Comparison of ENCODE assay signal across 20 mouse cellular contexts in the genomic region with DNA sequence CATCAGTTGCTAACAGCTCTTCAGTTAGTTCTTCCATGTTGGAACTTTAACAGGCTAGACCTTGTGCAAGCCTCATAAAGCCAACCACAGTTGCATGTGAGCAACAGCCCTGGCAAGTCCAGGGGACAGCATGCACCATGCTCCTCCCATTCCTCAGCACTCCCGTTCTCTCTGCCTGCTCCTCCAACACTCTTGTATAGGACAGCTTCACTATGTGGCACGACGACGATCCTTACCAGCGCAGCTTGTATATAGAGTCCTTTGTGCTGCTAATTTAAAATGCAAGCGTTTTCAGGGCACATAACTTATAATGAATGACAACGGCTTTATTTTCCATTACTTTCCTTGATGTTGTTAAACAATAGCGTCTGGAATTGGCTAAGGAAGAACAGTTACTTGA.
DNase-seq lines count a peak whose midpoint lies in the region; ATAC-seq and TF ChIP-seq lines count a peak whose summit lies in the region.
"Had no signal": no experiment of that assay in that cellular context is flagged by ENCODE, and none has a peak within 500 bp of the region (broad histone marks: within the 10 kb centered on the region; RNA-seq: fewer than 3 reads in every experiment).

No protein-coding gene starts in this region.

- no peaks in the 10 kb centered on the region for H3K36me3 ChIP-seq in hindbrain, embryonic 14.5 days (replicated peaks; ENCODE audit: control insufficient read depth, insufficient read depth)
- no peaks in the 10 kb centered on the region for H3K36me3 ChIP-seq in hindbrain, postnatal 0 days (ENCODE audit: insufficient read depth, low read length)
- no peaks in the 10 kb centered on the region for H3K36me3 ChIP-seq in forebrain, embryonic 14.5 days (ENCODE audit: control insufficient read depth, insufficient read depth, low read length)
- H3K36me3 ChIP-seq in neural tube, embryonic 14.5 days (ENCODE audit: control insufficient read depth, insufficient read depth, low read length) = no peaks in the 10 kb centered on the region
- H3K36me3 ChIP-seq: embryonic facial prominence, embryonic 10.5 days; limb, embryonic 13.5 days had no signal

- H3K4me2 ChIP-seq in hindbrain, embryonic 14.5 days (replicated peaks) = peak overlapping the region; percentile 24; the same call in 1 of the 2 replicates
- no peak overlapping the region for H3K4me2 ChIP-seq in hindbrain, postnatal 0 days (ENCODE audit: low read depth, low read length)
- H3K4me2 ChIP-seq in forebrain, embryonic 14.5 days (ENCODE audit: low read length) = no peak overlapping the region
- peak overlapping the region; percentile 5; the same call in 1 of the 2 replicates for H3K4me2 ChIP-seq in neural tube, embryonic 14.5 days (ENCODE audit: low read depth, low read length)
- H3K4me2 ChIP-seq: heart, embryonic 11.5 days; limb, embryonic 13.5 days had no signal

- H3K4me3 ChIP-seq in hindbrain, embryonic 14.5 days (replicated peaks; ENCODE audit: low read length) = no peak overlapping the region
- no peak overlapping the region for H3K4me3 ChIP-seq in hindbrain, postnatal 0 days (ENCODE audit: low read length)
- no peak overlapping the region for H3K4me3 ChIP-seq in forebrain, embryonic 14.5 days (ENCODE audit: low read depth, low read length)
- no peak overlapping the region for H3K4me3 ChIP-seq in neural tube, embryonic 14.5 days (ENCODE audit: low read depth, low read length)
- H3K4me3 ChIP-seq: embryonic facial prominence, embryonic 10.5 days; limb, embryonic 13.5 days had no signal

- peak; percentile 46 for DNase-seq in hindbrain, embryonic 14.5 days (ENCODE audit: low spot score)
- no peak for DNase-seq in hindbrain, postnatal 0 days (ENCODE audit: low spot score)
- DNase-seq in Muller cell, postnatal 12 days (ENCODE audit: inconsistent ontology term) = peak; percentile 1
- DNase-seq in forebrain, embryonic 14.5 days (ENCODE audit: low spot score) = peak; percentile 39
- DNase-seq in heart, postnatal 4 days = no peak
- DNase-seq: adrenal gland, adult 2 months; cerebellum, adult 9-10 months; heart, postnatal 36 days; kidney, adult 2 months; kidney, postnatal 4 days; layer of hippocampus, postnatal 36 days; lung, postnatal 4 days; right cerebral cortex, adult 18-20 months; thymus, postnatal 4 days had no signal

- 0 out of 2 replicates have a peak, but pooled peaks cover 5% of the 10 kb centered on the region for H3K9me3 ChIP-seq in hindbrain, embryonic 14.5 days (ENCODE audit: control insufficient read depth, low read length)
- H3K9me3 ChIP-seq in hindbrain, postnatal 0 days (ENCODE audit: low read length) = no peaks in the 10 kb centered on the region
- H3K9me3 ChIP-seq in forebrain, embryonic 14.5 days (replicated peaks; ENCODE audit: control insufficient read depth, low read length) = no peaks in the 10 kb centered on the region
- no peaks in the 10 kb centered on the region for H3K9me3 ChIP-seq in neural tube, embryonic 14.5 days (ENCODE audit: control insufficient read depth, low read length)

- ATAC-seq in hindbrain, embryonic 14.5 days (ENCODE audit: low FRiP score) = no peak
- ATAC-seq in hindbrain, postnatal 0 days = no peak
- no peak for ATAC-seq in forebrain, embryonic 14.5 days
- no peak for ATAC-seq in neural tube, embryonic 14.5 days (ENCODE audit: low read depth)
- no peak for ATAC-seq in CD4-positive, CD25-positive, alpha-beta regulatory T cell, adult 4 months

- H3K27ac ChIP-seq in hindbrain, embryonic 14.5 days = peak overlapping the region; percentile 43
- H3K27ac ChIP-seq in hindbrain, postnatal 0 days = no peak overlapping the region
- H3K27ac ChIP-seq in forebrain, embryonic 14.5 days (ENCODE audit: low read depth, low read length) = no peak overlapping the region
- H3K27ac ChIP-seq in neural tube, embryonic 14.5 days (ENCODE audit: low read depth, low read length) = no peak overlapping the region
- H3K27ac ChIP-seq: embryonic facial prominence, embryonic 10.5 days; limb, embryonic 13.5 days; stomach, postnatal 0 days had no signal

- no peaks in the 10 kb centered on the region for H3K27me3 ChIP-seq in hindbrain, embryonic 14.5 days (ENCODE audit: control insufficient read depth, insufficient read depth, low read length)
- H3K27me3 ChIP-seq in hindbrain, postnatal 0 days (ENCODE audit: insufficient read depth, low read length) = no peaks in the 10 kb centered on the region
- no peaks in the 10 kb centered on the region for H3K27me3 ChIP-seq in forebrain, embryonic 14.5 days (replicated peaks; ENCODE audit: control insufficient read depth, insufficient read depth, low read length)
- H3K27me3 ChIP-seq in neural tube, embryonic 14.5 days (ENCODE audit: control insufficient read depth, insufficient read depth, low read length) = no peaks in the 10 kb centered on the region
- H3K27me3 ChIP-seq: limb, embryonic 13.5 days had no signal

- H3K9ac ChIP-seq in hindbrain, embryonic 14.5 days = no peak overlapping the region
- no peak overlapping the region for H3K9ac ChIP-seq in hindbrain, postnatal 0 days (replicated peaks; ENCODE audit: low read length)
- no peak overlapping the region for H3K9ac ChIP-seq in forebrain, embryonic 14.5 days (ENCODE audit: low read length)
- H3K9ac ChIP-seq in neural tube, embryonic 14.5 days (replicated peaks; ENCODE audit: low read depth, low read length) = no peak overlapping the region
- H3K9ac ChIP-seq: limb, embryonic 13.5 days had no signal

- H3K4me1 ChIP-seq in hindbrain, embryonic 14.5 days (replicated peaks; ENCODE audit: control insufficient read depth, insufficient read depth, low read length) = peaks cover 11% of the 10 kb centered on the region
- H3K4me1 ChIP-seq in hindbrain, postnatal 0 days (ENCODE audit: insufficient read depth, low read length) = no peaks in the 10 kb centered on the region
- H3K4me1 ChIP-seq in forebrain, embryonic 14.5 days (ENCODE audit: control insufficient read depth, insufficient read depth, low read length) = 0 out of 2 replicates have a peak, but pooled peaks cover 5% of the 10 kb centered on the region
- H3K4me1 ChIP-seq in neural tube, embryonic 14.5 days (ENCODE audit: control insufficient read depth, insufficient read depth, low read length) = no peaks in the 10 kb centered on the region
- H3K4me1 ChIP-seq: embryonic facial prominence, embryonic 10.5 days; limb, embryonic 13.5 days had no signal

- no peak for TF ChIP-seq CTCF in hindbrain, postnatal 0 days (IDR thresholded peaks at IDR 0.05; ENCODE audit: low read depth)

- 14% methylated on average over 8 of the region's 8 CpGs for WGBS in hindbrain, embryonic 14.5 days
- 19% methylated on average over 8 of the region's 8 CpGs for WGBS in hindbrain, postnatal 0 days
- WGBS in forebrain, embryonic 14.5 days = 4% methylated on average over 8 of the region's 8 CpGs
- WGBS in neural tube, embryonic 14.5 days = 13% methylated on average over 8 of the region's 8 CpGs

Comparison
In these comparisons a context has a peak if more than half of its experiments do, and no peak if none do; other contexts are left out.
1. DNase-seq: peak in hindbrain, embryonic 14.5 days (single experiment), Muller cell, postnatal 12 days (single experiment) and forebrain, embryonic 14.5 days (single experiment); none in hindbrain, postnatal 0 days (single experiment) and heart, postnatal 4 days (single experiment).
2. H3K4me2 ChIP-seq: peak in hindbrain, embryonic 14.5 days (single experiment) and neural tube, embryonic 14.5 days (single experiment); none in hindbrain, postnatal 0 days (single experiment) and forebrain, embryonic 14.5 days (single experiment).